Mouse (Mus musculus) heart, embryonic 15.5 days (tissue): ENCODE measurements around the gene Gpr162. TPM values are rescaled to one million over a fixed set of nuclear protein-coding genes. Genes with fewer than 3 reads are reported as not detected.

Experiments used
- ATAC-seq: fragments of 200-750 bp; cut with Nextera tagmentation; replicated peaks from 2 replicates; pipeline ENCODE4 v1.8.0; 2017; ENCODE audit warnings: low read depth, moderate TSS enrichment; ENCODE audit not compliant: insufficient number of reproducible peaks, insufficient read depth, low FRiP score
- H3K27ac ChIP-seq: fragments of 300-500 bp; sonication (generic); 2 replicates; pipeline ENCODE4 v1.5.1; 2015; ENCODE audit warnings: mild to moderate bottlenecking, inconsistent platforms
- H3K27me3 ChIP-seq: fragments of 300-500 bp; sonication (generic); 2 replicates; pipeline ENCODE4 v1.6.1; 2015; ENCODE audit warnings: inconsistent platforms
- H3K36me3 ChIP-seq: fragments of 300-500 bp; sonication (generic); 2 replicates; pipeline ENCODE4 v1.6.1; 2015; ENCODE audit warnings: mild to moderate bottlenecking, inconsistent platforms
- H3K4me1 ChIP-seq: fragments of 300-500 bp; sonication (generic); replicated peaks from 2 replicates; pipeline ENCODE4 v1.6.1; 2015; ENCODE audit warnings: inconsistent platforms
- H3K4me2 ChIP-seq: fragments of 300-500 bp; sonication (generic); 2 replicates; pipeline ENCODE4 v1.6.1; 2015; ENCODE audit warnings: inconsistent platforms, mild to moderate bottlenecking, moderate library complexity
- H3K4me3 ChIP-seq: fragments of 300-500 bp; sonication (generic); 2 replicates; pipeline ENCODE4 v1.5.1; 2015; ENCODE audit warnings: mild to moderate bottlenecking, inconsistent platforms
- H3K9ac ChIP-seq: fragments of 300-500 bp; sonication (generic); 2 replicates; pipeline ENCODE4 v1.6.1; 2015; ENCODE audit warnings: mild to moderate bottlenecking, inconsistent platforms
- H3K9me3 ChIP-seq: fragments of 300-500 bp; sonication (generic); replicated peaks from 2 replicates; pipeline ENCODE4 v1.6.1; 2016; ENCODE audit warnings: inconsistent platforms
- WGBS: fragments of 180-500 bp; shearing (Covaris S2); methylation state at CpG from one replicate; pipeline ENCODE4 v1.1.7; 2015; ENCODE audit warnings: mixed read lengths; 5-methylcytosine and 5-hydroxymethylcytosine counted together
- polyA plus RNA-seq: library from polyadenylated mRNA; unstranded; fragments of >200 nt; fragmentation: Nextera tagmentation; extraction: Ambion mirVana; gene quantifications from 2 replicates; pipeline ENCODE4 v1.2.1, GENCODE M21; 2015

Gene Gpr162
- polyA plus RNA-seq, 1 experiment from 2014 or later, result 2.4 TPM

DNA sequence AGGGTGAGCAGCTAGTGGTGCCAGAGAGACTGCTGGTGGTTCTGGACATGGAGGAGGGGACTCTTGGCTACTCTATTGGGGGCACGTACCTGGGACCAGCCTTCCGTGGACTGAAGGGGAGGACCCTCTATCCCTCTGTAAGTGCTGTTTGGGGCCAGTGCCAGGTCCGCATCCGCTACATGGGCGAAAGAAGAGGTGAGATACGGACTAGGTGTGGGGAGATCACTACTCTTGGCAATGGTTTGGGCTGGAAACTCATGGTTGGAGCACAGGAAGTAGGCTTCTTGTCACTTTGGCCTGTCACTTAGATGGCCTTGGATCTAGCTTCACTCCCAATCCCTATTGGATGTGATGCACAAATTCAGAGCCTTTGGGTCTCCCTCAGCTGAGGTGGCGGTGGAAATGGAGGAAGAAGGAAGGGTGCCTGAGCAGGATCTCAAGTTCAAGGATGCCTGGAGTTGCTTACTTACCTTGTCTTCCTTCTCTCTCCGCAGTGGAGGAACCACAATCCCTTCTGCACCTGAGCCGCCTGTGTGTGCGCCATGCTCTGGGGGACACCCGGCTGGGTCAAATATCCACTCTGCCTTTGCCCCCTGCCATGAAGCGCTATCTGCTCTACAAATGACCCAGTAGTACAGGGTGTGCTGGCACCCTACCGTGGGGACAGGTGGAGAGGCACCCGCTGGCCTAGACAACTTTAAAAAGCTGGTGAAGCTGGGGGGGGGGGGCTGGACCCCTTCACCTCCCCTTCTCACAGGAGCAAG is 53.8 kb downstream of the Gpr162 start:
- Histone ChIP-seq H3K36me3 (peaks cover 24% of the 10 kb centered on the region), H3K4me1 (peaks cover 65% of the 10 kb centered on the region), H3K9me3 (no peaks in the 10 kb centered on the region), H3K9ac (peak overlapping the region; percentile 75), H3K27me3 (no peaks in the 10 kb centered on the region), H3K4me2 (peak overlapping the region; percentile 86), H3K27ac (peak overlapping the region; percentile 91), H3K4me3 (peak overlapping the region; percentile 57)
- 43% methylated on average over 14 of the region's 14 CpGs for WGBS
- no peak for ATAC-seq

- peaks cover 58% of the 10 kb centered on the region for H3K4me1 ChIP-seq
- peak; percentile 30 for ATAC-seq
- WGBS, result under 1% methylated on average over 35 of the region's 35 CpGs
Measured at GRCm38 (mm10) chr6:124809052-124809774, 54.6 kb downstream of the Gpr162 start.

More at GRCm38 (mm10) chr6:124809052-124809774, 54.6 kb downstream of the Gpr162 start:
- Histone ChIP-seq H3K27me3 (no peaks in the 10 kb centered on the region), H3K9ac (peak overlapping the region; percentile 75), H3K4me2 (peak overlapping the region; percentile 86), H3K36me3 (peaks cover 23% of the 10 kb centered on the region), H3K9me3 (no peaks in the 10 kb centered on the region), H3K4me3 (peak overlapping the region; percentile 57), H3K27ac (peak overlapping the region; percentile 91)

Other genes with a start within 250 kb of the Gpr162 start
- not detected in 2 replicates for gene C1s2, start 227.9 kb downstream of the Gpr162 start, polyA plus RNA-seq
- gene Lpcat3, start 201.0 kb downstream of the Gpr162 start, polyA plus RNA-seq, result 41.0 and 53.6 TPM in 2 replicates
- gene Emg1, start 151.8 kb downstream of the Gpr162 start, polyA plus RNA-seq, result 108 and 121 TPM in 2 replicates
- gene Phb2, start 151.6 kb downstream of the Gpr162 start, polyA plus RNA-seq, result 307 and 324 TPM in 2 replicates
- 5.6 and 21.1 TPM in 2 replicates for gene Ptpn6, start 125.3 kb downstream of the Gpr162 start, polyA plus RNA-seq
- 387 and 416 TPM in 2 replicates for gene Grcc10, start 122.6 kb downstream of the Gpr162 start, polyA plus RNA-seq
- not detected in 2 replicates for gene Gm45234, start 108.0 kb downstream of the Gpr162 start, polyA plus RNA-seq
- 9.3 and 11.7 TPM in 2 replicates for gene Atn1, start 107.5 kb downstream of the Gpr162 start, polyA plus RNA-seq
- gene Eno2, start 94.3 kb downstream of the Gpr162 start, polyA plus RNA-seq, result 2.7 and 4.3 TPM in 2 replicates
- gene Lrrc23, start 84.3 kb downstream of the Gpr162 start, polyA plus RNA-seq, result 0.83 and 1.0 TPM in 2 replicates
- gene Spsb2, start 55.3 kb downstream of the Gpr162 start, polyA plus RNA-seq, result 7.0 and 9.8 TPM in 2 replicates
- gene Tpi1, start 49.7 kb downstream of the Gpr162 start, polyA plus RNA-seq, result 1,247 and 1,352 TPM in 2 replicates
- 87.2 and 114 TPM in 2 replicates for gene Usp5, start 34.5 kb downstream of the Gpr162 start, polyA plus RNA-seq
- 117 and 128 TPM in 2 replicates for gene Cdca3, start 34.4 kb downstream of the Gpr162 start, polyA plus RNA-seq
- 4.9 and 5.2 TPM in 2 replicates for gene Gnb3, start 23.7 kb downstream of the Gpr162 start, polyA plus RNA-seq
- 14.0 and 24.2 TPM in 2 replicates for gene P3h3, start 6.2 kb downstream of the Gpr162 start, polyA plus RNA-seq
- gene Cd4, start 24.2 kb upstream of the Gpr162 start, polyA plus RNA-seq, result 0.05 and 0.68 TPM in 2 replicates
- 1.2 and 1.7 TPM in 2 replicates for gene Lag3, start 47.7 kb upstream of the Gpr162 start, polyA plus RNA-seq
- gene Ptms, start 56.1 kb upstream of the Gpr162 start, polyA plus RNA-seq, result 255 and 294 TPM in 2 replicates
- 358 and 371 TPM in 2 replicates for gene Mlf2, start 67.4 kb upstream of the Gpr162 start, polyA plus RNA-seq
- 129 and 139 TPM in 2 replicates for gene Cops7a, start 101.6 kb upstream of the Gpr162 start, polyA plus RNA-seq
- gene Pianp, start 132.7 kb upstream of the Gpr162 start, polyA plus RNA-seq, result 0.62 and 1.1 TPM in 2 replicates
- 9.0 and 12.4 TPM in 2 replicates for gene Zfp384, start 145.2 kb upstream of the Gpr162 start, polyA plus RNA-seq
- gene Ing4, start 175.8 kb upstream of the Gpr162 start, polyA plus RNA-seq, result 79.2 and 83.1 TPM in 2 replicates
- gene Acrbp, start 185.7 kb upstream of the Gpr162 start, polyA plus RNA-seq, result 5.2 and 7.1 TPM in 2 replicates
- gene Lpar5, start 203.9 kb upstream of the Gpr162 start, polyA plus RNA-seq, result 0.35 and 0.90 TPM in 2 replicates
- gene Chd4, start 232.0 kb upstream of the Gpr162 start, polyA plus RNA-seq, result 61.1 and 63.4 TPM in 2 replicates